Mouse (Mus musculus): ENCODE data around the gene Pnkp. TPM values are rescaled to one million over a fixed set of nuclear protein-coding genes. Genes with fewer than 3 reads are reported as not detected.

The Pnkp gene
- total and polyA plus RNA-seq, 2 experiments from 2014 or later, result 24.5 to 43.6 TPM

DNA sequence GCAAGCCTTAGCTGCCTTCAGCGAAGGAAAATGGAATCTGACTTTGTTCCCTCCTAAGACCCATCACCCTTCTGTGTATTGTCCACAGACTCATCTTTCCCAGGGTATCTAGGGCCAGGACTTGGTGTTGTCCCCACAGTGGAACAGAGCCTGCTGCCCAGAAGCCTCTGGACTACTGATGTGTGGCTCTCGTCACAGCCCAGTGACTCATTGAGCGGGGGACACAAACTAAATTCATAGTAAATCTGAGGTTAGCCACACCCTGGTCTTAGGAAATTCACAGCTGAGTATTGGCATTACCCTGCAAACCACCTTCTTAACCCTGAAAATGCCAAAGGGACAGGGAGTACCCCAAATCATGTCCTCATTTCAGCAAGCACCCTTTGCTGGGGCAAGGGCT is 30.2 kb upstream of the Pnkp start:
- no peak for DNase-seq (ENCODE audit: low spot score)
- WGBS, result 84% methylated on average over 3 of the region's 3 CpGs
- Histone ChIP-seq H3K4me3 (ENCODE audit: low read depth, low read length) (no peak overlapping the region), H3K4me2 (ENCODE audit: low read depth, low read length) (no peak overlapping the region), H3K9me3 (replicated peaks; ENCODE audit: control insufficient read depth, low read length) (no peaks in the 10 kb centered on the region), H3K9ac (replicated peaks; ENCODE audit: low read depth, low read length) (no peak overlapping the region), H3K4me1 (ENCODE audit: control insufficient read depth, insufficient read depth) (peaks cover under 1% of the 10 kb centered on the region; the same call in 1 of the 2 replicates), H3K36me3 (replicated peaks; ENCODE audit: control insufficient read depth, insufficient read depth, low read length) (peaks cover 38% of the 10 kb centered on the region), H3K27me3 (ENCODE audit: control insufficient read depth, insufficient read depth, low read length) (no peaks in the 10 kb centered on the region), H3K27ac (ENCODE audit: low read depth) (no peak overlapping the region)
- no peak for ATAC-seq (ENCODE audit: insufficient read depth, low read depth)
- no peak for TF ChIP-seq EP300 (IDR thresholded peaks at IDR 0.05; ENCODE audit: low read depth)

DNA sequence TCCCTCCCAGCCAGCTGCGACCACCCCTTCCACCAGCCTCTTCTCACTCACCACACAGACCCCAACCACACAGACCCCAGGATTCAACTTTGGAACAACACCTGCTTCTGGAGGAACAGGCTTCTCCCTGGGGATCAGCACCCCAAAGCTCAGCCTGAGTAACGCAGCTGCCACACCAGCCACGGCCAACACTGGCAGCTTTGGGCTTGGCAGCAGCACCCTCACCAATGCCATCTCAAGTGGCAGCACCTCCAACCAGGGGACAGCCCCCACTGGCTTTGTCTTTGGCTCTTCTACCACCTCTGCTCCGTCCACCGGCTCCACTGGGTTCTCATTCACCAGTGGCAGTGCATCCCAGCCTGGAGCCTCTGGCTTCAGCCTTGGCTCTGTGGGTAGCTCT is 28.2 kb upstream of the Pnkp start:
- WGBS, result 84% methylated on average over 5 of the region's 5 CpGs

DNA sequence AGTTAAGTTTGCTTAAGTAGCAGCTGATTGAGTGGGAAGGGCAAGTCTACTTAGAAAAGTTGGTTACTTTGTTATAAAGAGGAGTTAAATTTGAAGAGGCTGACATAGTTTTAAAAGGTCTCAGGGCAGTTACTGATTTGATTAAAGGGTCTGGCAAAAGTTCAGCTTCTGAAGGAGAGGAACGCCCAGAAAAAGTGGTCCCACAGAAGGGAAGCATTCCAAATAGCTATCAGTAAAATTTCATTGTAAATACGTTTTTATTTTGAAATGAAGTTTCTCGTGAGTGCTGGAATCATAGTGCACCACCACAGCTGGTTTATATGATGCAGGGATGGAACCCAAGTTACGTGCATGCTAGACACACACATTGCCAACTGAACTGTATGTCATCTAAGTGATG is 24.2 kb upstream of the Pnkp start:
- Histone ChIP-seq H3K27me3 (ENCODE audit: control insufficient read depth, insufficient read depth, low read length) (no peaks in the 10 kb centered on the region), H3K36me3 (replicated peaks; ENCODE audit: control insufficient read depth, insufficient read depth, low read length) (peaks cover 44% of the 10 kb centered on the region), H3K4me3 (ENCODE audit: low read depth, low read length) (no peak overlapping the region), H3K9me3 (replicated peaks; ENCODE audit: control insufficient read depth, low read length) (no peaks in the 10 kb centered on the region), H3K4me2 (ENCODE audit: low read depth, low read length) (no peak overlapping the region), H3K9ac (replicated peaks; ENCODE audit: low read depth, low read length) (no peak overlapping the region), H3K27ac (ENCODE audit: low read depth) (no peak overlapping the region), H3K4me1 (ENCODE audit: control insufficient read depth, insufficient read depth) (0 out of 2 replicates have a peak, but pooled peaks cover 8% of the 10 kb centered on the region)
- ATAC-seq (ENCODE audit: insufficient read depth, low read depth) (no peak), DNase-seq (ENCODE audit: low spot score) (no peak)
- 66% methylated on average over 4 of the region's 4 CpGs for WGBS
- TF ChIP-seq CTCF (IDR thresholded peaks at IDR 0.05; ENCODE audit: low read depth) (no peak), EP300 (IDR thresholded peaks at IDR 0.05; ENCODE audit: low read depth) (no peak)

More for the DNA sequence above, 28.2 kb upstream of the Pnkp start:
- Histone ChIP-seq H3K4me1 (ENCODE audit: control insufficient read depth, insufficient read depth) (no peaks in the 10 kb centered on the region), H3K27me3 (ENCODE audit: control insufficient read depth, insufficient read depth, low read length) (no peaks in the 10 kb centered on the region), H3K4me3 (ENCODE audit: low read depth, low read length) (no peak overlapping the region), H3K36me3 (replicated peaks; ENCODE audit: control insufficient read depth, insufficient read depth, low read length) (peaks cover 44% of the 10 kb centered on the region), H3K27ac (ENCODE audit: low read depth) (no peak overlapping the region), H3K9ac (replicated peaks; ENCODE audit: low read depth, low read length) (no peak overlapping the region), H3K9me3 (replicated peaks; ENCODE audit: control insufficient read depth, low read length) (no peaks in the 10 kb centered on the region), H3K4me2 (ENCODE audit: low read depth, low read length) (no peak overlapping the region)
- TF ChIP-seq CTCF (IDR thresholded peaks at IDR 0.05; ENCODE audit: low read depth) (no peak), EP300 (IDR thresholded peaks at IDR 0.05; ENCODE audit: low read depth) (no peak)
- DNase-seq (ENCODE audit: low spot score), result no peak
- ATAC-seq (ENCODE audit: insufficient read depth, low read depth), result no peak

DNA sequence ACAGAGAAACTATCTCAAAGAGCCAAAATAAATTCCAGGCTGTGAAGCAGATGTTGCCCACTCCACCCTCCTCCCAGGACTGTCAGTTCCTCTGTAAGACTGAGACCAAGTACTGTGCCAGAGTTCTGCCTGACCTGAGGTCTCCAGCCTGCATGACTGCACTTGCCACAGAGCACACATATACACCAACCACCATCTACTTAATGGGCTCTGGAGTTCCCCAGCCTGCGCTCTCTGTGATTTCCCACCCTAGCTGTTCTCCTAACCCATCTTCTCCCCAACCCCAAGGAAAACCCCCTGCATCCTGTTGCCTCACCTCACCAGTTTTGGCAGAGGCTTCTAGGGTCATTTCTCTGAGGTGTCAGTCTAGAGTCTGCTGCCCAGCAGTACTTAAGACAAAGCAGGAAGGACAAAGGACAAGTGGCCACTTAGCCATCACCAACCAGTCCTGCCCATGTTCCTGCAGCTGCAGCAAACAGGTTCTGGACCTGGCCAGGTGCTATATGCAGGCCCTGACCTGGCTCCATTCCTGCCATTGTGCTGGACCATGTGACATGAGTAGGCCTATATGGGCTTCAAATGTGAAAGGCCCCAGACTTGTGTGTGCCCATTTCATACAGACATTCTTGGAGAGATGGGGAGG is 21.4 kb upstream of the Pnkp start:
- Histone ChIP-seq H3K4me2 (ENCODE audit: low read depth, low read length) (no peak overlapping the region), H3K4me3 (ENCODE audit: low read depth, low read length) (no peak overlapping the region), H3K9me3 (replicated peaks; ENCODE audit: control insufficient read depth, low read length) (no peaks in the 10 kb centered on the region), H3K36me3 (replicated peaks; ENCODE audit: control insufficient read depth, insufficient read depth, low read length) (peaks cover 22% of the 10 kb centered on the region), H3K27me3 (ENCODE audit: control insufficient read depth, insufficient read depth, low read length) (peaks cover 2% of the 10 kb centered on the region; the same call in 1 of the 2 replicates), H3K4me1 (ENCODE audit: control insufficient read depth, insufficient read depth) (peaks cover 20% of the 10 kb centered on the region), H3K27ac (ENCODE audit: low read depth) (no peak overlapping the region), H3K9ac (replicated peaks; ENCODE audit: low read depth, low read length) (no peak overlapping the region)
- no peak for ATAC-seq (ENCODE audit: insufficient read depth, low read depth)
- TF ChIP-seq EP300 (IDR thresholded peaks at IDR 0.05; ENCODE audit: low read depth) (no peak), CTCF (IDR thresholded peaks at IDR 0.05; ENCODE audit: low read depth) (no peak)
- WGBS, result 88% methylated on average over 1 of the region's 1 CpGs
- DNase-seq (ENCODE audit: low spot score), result no peak

DNA sequence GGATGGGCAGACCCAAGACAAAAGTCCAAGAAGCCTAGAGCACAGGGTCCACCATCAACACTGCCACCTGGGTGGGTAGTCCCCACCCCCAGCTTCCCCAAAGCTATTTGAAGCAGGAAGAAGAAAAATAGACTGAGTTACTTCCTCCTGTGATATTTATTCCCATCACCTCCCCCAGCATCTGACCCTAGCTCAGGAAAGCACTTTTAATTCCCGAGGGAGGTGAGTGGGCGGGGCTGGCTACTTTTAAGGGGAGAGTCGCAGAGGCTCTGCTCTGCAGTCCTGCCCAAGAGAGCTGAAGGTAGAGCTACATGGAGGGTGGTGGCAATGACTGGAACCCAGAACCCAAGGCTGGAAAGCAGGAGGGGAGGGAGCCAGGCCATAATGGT is 20.9 kb upstream of the Pnkp start:
- H3K27me3 ChIP-seq (ENCODE audit: control insufficient read depth, insufficient read depth, low read length), result peaks cover 5% of the 10 kb centered on the region; the same call in 1 of the 2 replicates
- H3K36me3 ChIP-seq (replicated peaks; ENCODE audit: control insufficient read depth, insufficient read depth, low read length), result peaks cover 20% of the 10 kb centered on the region
- H3K9ac ChIP-seq (replicated peaks; ENCODE audit: low read depth, low read length), result no peak overlapping the region
- 31% methylated on average over 3 of the region's 3 CpGs for WGBS
- H3K4me2 ChIP-seq (ENCODE audit: low read depth, low read length), result no peak overlapping the region
- DNase-seq (ENCODE audit: low spot score) (no peak), ATAC-seq (ENCODE audit: insufficient read depth, low read depth) (no peak)
- H3K9me3 ChIP-seq (replicated peaks; ENCODE audit: control insufficient read depth, low read length), result no peaks in the 10 kb centered on the region
- H3K27ac ChIP-seq (ENCODE audit: low read depth), result no peak overlapping the region
- H3K4me3 ChIP-seq (ENCODE audit: low read depth, low read length), result no peak overlapping the region
- H3K4me1 ChIP-seq (ENCODE audit: control insufficient read depth, insufficient read depth), result peaks cover 20% of the 10 kb centered on the region
- TF ChIP-seq EP300 (IDR thresholded peaks at IDR 0.05; ENCODE audit: low read depth) (no peak), CTCF (IDR thresholded peaks at IDR 0.05; ENCODE audit: low read depth) (no peak)

Measured in heart, postnatal 0 days (tissue).